In genomic region chr13:25269569-25270268, GRCm38 (mm10) we compare ENCODE assay signal across 8 mouse cellular contexts. TPM values are rescaled to one million over a fixed set of nuclear protein-coding genes. Genes with fewer than 3 reads are reported as not detected.
DNase-seq lines count a peak whose midpoint lies in the region; ATAC-seq lines count a peak whose summit lies in the region.

No protein-coding gene starts in this region.

- H3K4me3 ChIP-seq in forebrain, embryonic 16.5 days (replicated peaks; ENCODE audit: low read length): peak overlapping the region; percentile 50
- H3K4me3 ChIP-seq in stomach, embryonic 16.5 days (replicated peaks; ENCODE audit: low read length): peak overlapping the region; percentile 40

- WGBS in forebrain, embryonic 16.5 days: 3% methylated on average over 41 of the region's 42 CpGs
- 2% methylated on average over 41 of the region's 42 CpGs for WGBS in stomach, embryonic 16.5 days

- H3K4me1 ChIP-seq in forebrain, embryonic 16.5 days (replicated peaks; ENCODE audit: control insufficient read depth, insufficient read depth, low read length): peaks cover 5% of the 10 kb centered on the region
- H3K4me1 ChIP-seq in stomach, embryonic 16.5 days (ENCODE audit: control insufficient read depth, insufficient read depth, low read length): peaks cover 5% of the 10 kb centered on the region; the same call in 1 of the 2 replicates

- H3K9me3 ChIP-seq in forebrain, embryonic 16.5 days (ENCODE audit: control insufficient read depth, low read length): no peaks in the 10 kb centered on the region
- no peaks in the 10 kb centered on the region for H3K9me3 ChIP-seq in stomach, embryonic 16.5 days (replicated peaks; ENCODE audit: control insufficient read depth, low read length)

- H3K4me2 ChIP-seq in forebrain, embryonic 16.5 days (ENCODE audit: low read length): peak overlapping the region; percentile 70
- peak overlapping the region; percentile 69 for H3K4me2 ChIP-seq in stomach, embryonic 16.5 days (ENCODE audit: low read depth, low read length)

- peak; percentile 31 for DNase-seq in kidney, postnatal 10 days
- no peak for DNase-seq in kidney, adult 9 months
- DNase-seq in cerebellum, adult 18-20 months: peak; percentile 72 to 77
- peak; percentile 65 for DNase-seq in layer of hippocampus, adult 9-11 months
- peak; percentile 82 for DNase-seq in mesoderm, embryonic 11.5 days (ENCODE audit: low read depth, low spot score)
- DNase-seq in urinary bladder, postnatal 4 days (ENCODE audit: low spot score in 2 of 2): no peak

- peak; percentile 98 for ATAC-seq in forebrain, embryonic 16.5 days
- ATAC-seq in stomach, embryonic 16.5 days (ENCODE audit: insufficient read depth, low FRiP score): peak; percentile 83; the same call in 1 of the 2 replicates

- H3K36me3 ChIP-seq in forebrain, embryonic 16.5 days (ENCODE audit: control insufficient read depth, insufficient read depth): no peaks in the 10 kb centered on the region
- no peaks in the 10 kb centered on the region for H3K36me3 ChIP-seq in stomach, embryonic 16.5 days (ENCODE audit: control insufficient read depth, insufficient read depth, low read length)

- H3K27ac ChIP-seq in forebrain, embryonic 16.5 days (ENCODE audit: low read length): no peak overlapping the region
- no peak overlapping the region for H3K27ac ChIP-seq in stomach, embryonic 16.5 days (ENCODE audit: low read length)

- no peaks in the 10 kb centered on the region for H3K27me3 ChIP-seq in forebrain, embryonic 16.5 days (replicated peaks; ENCODE audit: control insufficient read depth, insufficient read depth, low read length)
- no peaks in the 10 kb centered on the region for H3K27me3 ChIP-seq in stomach, embryonic 16.5 days (ENCODE audit: control insufficient read depth, insufficient read depth, low read length)

- peak overlapping the region; percentile 58 for H3K9ac ChIP-seq in forebrain, embryonic 16.5 days (replicated peaks; ENCODE audit: low read depth, low read length)
- H3K9ac ChIP-seq in stomach, embryonic 16.5 days (ENCODE audit: low read length): no peak overlapping the region

RNA-seq across cellular contexts. Expression of gene Nrsn1, which starts 0.6 kb away (rescaled TPM):
- polyA plus RNA-seq in forebrain, embryonic 16.5 days (2015; fragmentation: Nextera tagmentation; extraction: Ambion mirVana): 32.9 and 40.0 TPM in 2 replicates
- 4.8 and 5.0 TPM in 2 replicates for polyA plus RNA-seq in stomach, embryonic 16.5 days (2015; fragmentation: Nextera tagmentation; extraction: Ambion mirVana)

Comparison
In these comparisons a context has a peak if more than half of its experiments do, and no peak if none do; other contexts are left out.
1. DNase-seq: peak in kidney, postnatal 10 days (single experiment), cerebellum, adult 18-20 months (2 of 2), layer of hippocampus, adult 9-11 months (single experiment) and mesoderm, embryonic 11.5 days (single experiment); none in kidney, adult 9 months (single experiment) and urinary bladder, postnatal 4 days (0 of 2).